8 mouse cellular contexts compared by ENCODE assay signal in genomic region chr7:130865613-130866591, GRCm38 (mm10). TPM values are rescaled to one million over a fixed set of nuclear protein-coding genes. Genes with fewer than 3 reads are reported as not detected.
DNase-seq lines count a peak whose midpoint lies in the region; ATAC-seq and TF ChIP-seq lines count a peak whose summit lies in the region.

Plekha1 (plus strand) TSS chr7:130865756.

- no peak for DNase-seq in G1E (ENCODE audit: low spot score)
- DNase-seq in cerebellum, adult 8-10 months: peak; percentile 98
- peak; percentile 97 to 98 for DNase-seq in frontal cortex, adult 2 months (ENCODE audit: extremely low spot score in 1 of 2, low spot score in 1 of 2)
- DNase-seq in hindbrain, embryonic 10.5 days (ENCODE audit: low spot score): peak; percentile 98
- peak; percentile 98 for DNase-seq in layer of hippocampus, adult 9-10 months (ENCODE audit: low spot score)
- peak; percentile 97 for DNase-seq in thymus, adult 18-20 months

- TF ChIP-seq CTCF in G1E (IDR thresholded peaks at IDR 0.05; ENCODE audit: low read depth, low read length): no peak
- TF ChIP-seq CTCF in olfactory bulb, adult 2 months (IDR thresholded peaks at IDR 0.05; ENCODE audit: insufficient read depth, low read depth, low read length): 0 out of 2 replicates have a peak, but pooled peaks have one; percentile 6

- no peaks in the 10 kb centered on the region for H3K4me1 ChIP-seq in G1E (ENCODE audit: insufficient read depth, low read depth, low read length)
- H3K4me1 ChIP-seq in hindbrain, embryonic 10.5 days (replicated peaks): peaks cover 29% of the 10 kb centered on the region
- H3K4me1 ChIP-seq in lung, embryonic 15.5 days: peaks cover 46% of the 10 kb centered on the region
- H3K4me1 ChIP-seq in olfactory bulb, adult 2 months (ENCODE audit: control insufficient read depth, insufficient read depth, low read length): peaks cover 20% of the 10 kb centered on the region

- peak within 1 kb of the TSS; percentile 68 for H3K9ac ChIP-seq in lung, embryonic 15.5 days

- TF ChIP-seq POLR2A in olfactory bulb, adult 2 months (IDR thresholded peaks at IDR 0.05; ENCODE audit: insufficient read depth, low read depth, low read length): peak; percentile 95

- H3K27me3 ChIP-seq in G1E (ENCODE audit: insufficient read depth, low read length): no peaks in the 10 kb centered on the region
- peaks cover 28% of the 10 kb centered on the region for H3K27me3 ChIP-seq in hindbrain, embryonic 10.5 days (ENCODE audit: insufficient read depth, poor library complexity, severe bottlenecking)
- H3K27me3 ChIP-seq in lung, embryonic 15.5 days: no peaks in the 10 kb centered on the region

- H3K4me3 ChIP-seq in G1E (ENCODE audit: low read depth, low read length): peak within 1 kb of the TSS; percentile 9; the same call in 1 of the 2 replicates
- H3K4me3 ChIP-seq in hindbrain, embryonic 10.5 days: peak within 1 kb of the TSS; percentile 77
- H3K4me3 ChIP-seq in lung, embryonic 15.5 days: peak within 1 kb of the TSS; percentile 67
- H3K4me3 ChIP-seq in olfactory bulb, adult 2 months (ENCODE audit: insufficient read depth, low read depth, low read length): peak within 1 kb of the TSS; percentile 65

- peak within 1 kb of the TSS; percentile 95 for H3K27ac ChIP-seq in hindbrain, embryonic 10.5 days
- peak within 1 kb of the TSS; percentile 74 for H3K27ac ChIP-seq in lung, embryonic 15.5 days
- H3K27ac ChIP-seq in olfactory bulb, adult 2 months (ENCODE audit: insufficient read depth, low read depth, low read length): peak within 1 kb of the TSS; percentile 82

- H3K36me3 ChIP-seq in G1E (replicated peaks): no peaks in the 10 kb centered on the region
- H3K36me3 ChIP-seq in hindbrain, embryonic 10.5 days: no peaks in the 10 kb centered on the region
- no peaks in the 10 kb centered on the region for H3K36me3 ChIP-seq in lung, embryonic 15.5 days

- no peak for ATAC-seq in G1E (ENCODE audit: extremely low read depth, insufficient number of reproducible peaks, low FRiP score, poor library complexity, severe bottlenecking)
- ATAC-seq in lung, embryonic 15.5 days (ENCODE audit: borderline replicate concordance, extremely low read depth, low FRiP score, low TSS enrichment): peak; percentile 98

- H3K9me3 ChIP-seq in G1E (replicated peaks): peaks cover 53% of the 10 kb centered on the region
- H3K9me3 ChIP-seq in hindbrain, embryonic 10.5 days: no peaks in the 10 kb centered on the region
- no peaks in the 10 kb centered on the region for H3K9me3 ChIP-seq in lung, embryonic 15.5 days

- WGBS in hindbrain, embryonic 10.5 days: under 1% methylated on average over 114 of the region's 114 CpGs
- under 1% methylated on average over 97 of the region's 114 CpGs for WGBS in lung, embryonic 15.5 days
- under 1% methylated on average over 110 of the region's 114 CpGs for WGBS in olfactory bulb, adult 2 months

- H3K4me2 ChIP-seq in lung, embryonic 15.5 days: peak within 1 kb of the TSS; percentile 55

RNA-seq across cellular contexts. Expression of gene Plekha1, which starts in this region (rescaled TPM):
- total RNA-seq in G1E (2014; fragmentation: Nextera tagmentation) (not detected in 2 replicates), G1E (2017) (0.22 and 0.29 TPM in 2 replicates)
- not detected in 2 replicates for polyA plus RNA-seq in G1E (2012)
- polyA plus RNA-seq in frontal cortex, adult 2 months (2012; rRNA removed): 155 and 156 TPM in 2 replicates
- 39.5 and 47.8 TPM in 2 replicates for polyA plus RNA-seq in hindbrain, embryonic 10.5 days (2016; fragmentation: Nextera tagmentation; extraction: Ambion mirVana)
- polyA plus RNA-seq in lung, embryonic 15.5 days (2015; fragmentation: Nextera tagmentation; extraction: Ambion mirVana): 59.7 and 61.4 TPM in 2 replicates
- 219 TPM in 1 of 2 replicates, not detected in the other for polyA plus RNA-seq in olfactory bulb, adult 2 months (2012; ENCODE audit: insufficient read depth, insufficient read length, low replicate concordance, missing spikeins)

Comparison
In these comparisons a context has a peak if more than half of its experiments do, and no peak if none do; other contexts are left out.
1. RNA of gene Plekha1 (polyA plus RNA-seq): 219 TPM in olfactory bulb, adult 2 months, 155 to 156 TPM in frontal cortex, adult 2 months, 59.7 to 61.4 TPM in lung, embryonic 15.5 days and 39.5 to 47.8 TPM in hindbrain, embryonic 10.5 days; not detected in G1E; every median in the first group is over 10 times any median in the second.
2. H3K4me3 ChIP-seq: peak in every context shown above with its lines; median percentile 77 in hindbrain, embryonic 10.5 days; 67 in lung, embryonic 15.5 days; 65 in olfactory bulb, adult 2 months; 9 in G1E.
3. Peak in every context shown above with its lines, with median percentiles within 50 percentile points of each other: H3K27ac ChIP-seq.